Mouse (Mus musculus): ENCODE data around the gene Chil1.

Chil1 gene

DNA sequence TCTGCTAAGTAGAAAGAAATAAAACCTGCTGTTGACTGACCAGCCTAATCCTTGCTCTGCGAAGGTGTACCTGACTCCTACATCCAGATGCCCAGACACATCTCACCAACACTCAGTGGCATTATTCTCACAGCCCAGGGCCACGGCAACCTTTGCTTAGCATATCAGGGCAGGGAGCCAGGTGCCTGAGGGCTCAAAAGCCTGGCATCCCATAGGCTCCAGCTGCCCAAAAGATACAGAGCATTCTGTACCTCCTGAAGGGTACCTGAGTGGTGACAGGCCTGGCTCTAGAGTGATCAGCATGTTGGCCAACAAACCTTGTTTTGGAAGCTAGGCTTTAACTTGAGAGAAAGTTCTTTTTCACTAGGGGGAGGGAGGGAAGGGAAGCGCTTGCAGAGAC, 49.3 kb downstream of the Chil1 start:
- no peak for DNase-seq (ENCODE audit: low spot score)

DNA sequence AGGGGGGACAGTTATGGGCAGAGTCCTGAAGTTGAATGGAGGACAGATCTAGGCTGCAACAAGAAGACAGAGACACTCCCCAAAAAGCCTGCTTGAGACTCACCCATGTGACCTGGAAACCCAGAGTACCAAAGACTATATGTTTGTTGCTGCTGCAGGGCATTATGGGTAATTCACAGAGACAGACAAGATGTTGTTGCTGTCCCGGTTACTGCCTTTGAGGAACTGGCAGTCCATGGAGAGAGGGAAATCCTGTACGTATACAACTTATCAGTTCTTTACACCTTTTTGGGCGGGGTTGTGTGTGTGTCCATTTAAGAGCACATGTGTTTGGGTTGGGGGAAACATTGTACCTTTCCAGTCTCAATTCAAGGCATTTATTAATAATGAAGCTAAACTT, 49.7 kb downstream of the Chil1 start:
- no peak for DNase-seq (ENCODE audit: low spot score)

DNA sequence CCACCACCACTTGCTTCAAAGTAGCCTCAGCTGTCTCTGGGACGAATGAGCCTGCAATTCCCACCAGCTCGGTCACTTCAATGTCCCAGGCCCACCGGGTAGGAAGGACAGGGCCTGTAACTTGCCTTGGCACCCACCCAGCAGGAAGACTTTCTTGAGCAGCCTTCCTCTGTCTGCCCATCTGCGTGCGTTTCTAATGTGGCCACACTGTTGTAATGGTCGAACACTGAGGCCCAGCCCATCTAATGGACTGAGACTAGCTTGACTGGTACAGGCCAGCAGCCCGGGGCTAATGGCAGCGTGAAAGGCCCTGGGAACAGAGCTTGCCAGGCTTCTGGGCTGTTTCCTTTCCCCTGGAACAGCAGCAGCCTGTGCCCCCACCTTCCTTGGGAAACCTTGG, 50.4 kb downstream of the Chil1 start:
- no peak for DNase-seq (ENCODE audit: low spot score)

DNA sequence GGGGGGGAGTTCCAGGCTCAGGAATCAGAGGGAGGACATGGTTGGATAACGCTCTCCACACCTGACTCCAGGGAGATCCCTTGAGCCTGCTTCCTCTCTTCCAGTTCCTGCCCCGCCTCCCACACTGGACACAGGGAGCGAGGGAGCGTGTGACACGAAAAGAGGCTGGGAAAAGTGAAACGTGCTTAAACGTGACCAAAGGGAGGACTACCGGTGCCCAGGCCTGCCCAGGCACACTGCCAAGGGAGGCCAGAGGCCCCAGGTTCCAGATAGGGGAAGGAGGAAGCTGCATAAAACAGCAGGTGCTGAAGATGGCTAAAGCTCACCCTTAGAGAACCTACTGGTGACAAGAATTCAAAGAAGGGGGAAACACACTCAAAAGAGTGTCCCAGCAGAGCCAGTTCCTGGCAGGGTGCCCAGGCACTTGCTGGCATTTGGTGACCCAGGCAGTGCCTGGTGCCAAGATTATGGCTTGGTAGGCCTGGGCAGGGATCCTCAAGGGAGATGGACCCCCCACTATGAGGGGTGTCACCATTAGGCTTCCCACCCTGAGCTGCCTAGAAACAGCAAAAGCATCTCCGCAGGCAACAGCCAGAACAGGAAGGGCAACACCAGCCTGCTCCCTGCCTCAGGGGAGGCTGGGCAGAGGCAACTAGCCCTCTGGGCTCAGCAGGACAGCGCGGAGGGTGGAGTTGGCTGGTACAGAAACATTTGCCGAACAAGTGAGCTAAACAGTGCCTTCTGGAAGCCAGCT, 51.0 kb downstream of the Chil1 start:
- DNase-seq (ENCODE audit: low spot score) = no peak

DNA sequence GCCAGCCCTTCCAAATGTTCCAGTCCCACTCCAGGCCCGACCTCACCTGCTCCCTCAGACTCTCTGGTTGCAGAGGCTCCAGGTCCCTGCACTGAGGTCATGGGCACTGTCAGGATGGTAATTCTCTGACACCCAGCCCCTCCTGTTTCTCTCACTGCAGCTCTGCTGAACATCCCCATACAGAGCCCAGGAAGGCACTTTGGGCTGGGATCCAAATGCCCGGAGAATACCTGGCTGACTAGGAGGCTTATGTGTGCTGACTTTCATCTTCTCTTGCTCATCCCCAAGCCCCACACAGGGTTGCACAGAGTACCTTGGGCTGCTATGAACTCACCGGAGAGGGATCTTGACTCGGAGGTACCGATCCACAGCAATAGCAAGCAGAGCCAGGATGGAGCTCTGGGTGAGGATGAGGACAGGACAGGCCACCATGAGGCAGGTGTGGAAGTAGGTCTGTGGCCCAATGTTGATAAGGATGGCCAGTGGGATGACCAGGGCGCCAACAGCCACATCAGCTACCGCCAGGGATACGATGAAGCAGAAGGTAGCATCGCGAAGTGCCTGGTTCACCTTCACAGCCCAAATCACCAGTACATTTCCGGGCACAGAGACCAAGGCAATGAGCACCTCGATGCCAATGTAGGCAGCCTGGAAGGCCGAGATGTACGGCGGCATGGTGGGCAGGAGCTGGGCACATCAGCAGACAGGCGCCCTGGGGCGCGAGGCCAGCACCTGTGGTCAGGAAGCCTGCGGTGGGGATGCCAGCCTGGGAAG, 51.9 kb downstream of the Chil1 start:
- no peak for DNase-seq (ENCODE audit: low spot score)

DNA sequence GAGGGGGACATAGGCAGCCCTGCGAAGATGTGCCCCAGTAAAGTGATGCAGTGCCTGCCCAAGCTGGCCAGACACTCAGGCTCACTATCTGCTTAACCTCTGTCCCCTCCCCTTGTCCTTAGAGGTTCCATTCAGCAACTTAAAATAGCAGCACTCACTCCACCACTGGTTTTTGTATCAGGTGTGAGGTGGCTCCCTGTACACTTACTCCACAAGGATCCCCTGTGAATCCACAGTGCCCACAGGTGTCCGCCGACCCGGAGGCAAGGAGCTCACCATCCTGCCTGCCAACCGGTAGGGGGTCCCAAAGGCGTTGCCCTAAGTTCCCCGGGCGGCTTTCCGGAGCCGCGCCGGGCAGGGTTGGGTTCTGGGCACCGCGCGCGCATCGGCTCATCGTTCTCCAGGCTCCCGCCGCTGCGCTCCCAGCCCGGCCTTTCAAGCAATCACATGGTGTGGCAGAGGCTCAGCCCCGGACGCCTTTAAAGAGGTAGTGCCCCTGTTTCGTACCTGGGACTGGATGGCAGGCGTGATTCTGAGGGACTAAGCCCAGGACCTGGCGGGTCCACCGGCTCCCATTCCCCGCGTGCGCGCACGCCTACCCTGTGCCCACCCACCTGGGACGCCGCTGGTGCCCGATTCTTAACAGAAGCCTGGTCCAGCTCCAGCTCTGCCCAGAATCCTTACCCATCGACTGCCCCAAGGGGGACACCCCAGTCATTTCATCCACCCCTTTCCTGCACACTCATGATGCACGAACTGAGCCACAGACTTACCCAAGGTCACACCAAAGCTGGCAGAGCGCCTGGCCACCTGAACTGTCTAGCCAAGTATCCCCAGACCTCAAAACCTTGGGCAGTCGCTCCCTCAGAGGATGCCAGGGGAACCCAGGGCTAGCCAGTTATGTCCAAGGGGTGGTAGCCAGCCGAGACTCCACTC, 52.7 kb downstream of the Chil1 start:
- no peak for DNase-seq (ENCODE audit: low spot score)

DNA sequence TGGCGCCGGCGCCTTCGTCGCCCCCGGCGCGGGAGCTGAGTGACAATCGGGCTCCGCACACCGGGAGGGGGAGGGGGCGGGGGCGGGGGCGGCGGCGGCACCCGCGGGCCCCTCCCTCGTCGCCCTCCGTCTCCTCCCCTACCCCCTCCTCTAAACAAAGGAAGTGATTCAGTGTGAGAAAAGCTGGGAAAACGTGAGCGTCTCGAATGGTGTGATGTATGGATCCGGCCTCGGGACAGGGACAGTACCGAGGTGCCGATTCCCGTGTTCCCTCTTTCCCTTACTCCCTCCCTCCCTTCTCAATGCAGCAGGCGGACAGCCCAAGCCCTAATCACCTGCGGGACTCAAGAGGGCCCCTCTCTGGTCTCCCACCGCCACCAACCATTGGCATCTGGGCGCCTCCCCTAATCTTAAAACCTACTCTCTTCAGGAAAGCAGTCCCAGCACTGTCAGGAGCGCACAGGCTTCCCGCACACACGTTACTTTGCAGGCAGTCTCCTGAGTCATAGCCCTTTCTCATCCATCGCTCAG, 53.5 kb downstream of the Chil1 start, which contains the start of gene Adora1:
Gene Adora1 (minus strand): TSS at position 41 of the 531 bp plus-strand sequence.
- DNase-seq (ENCODE audit: low spot score) = no peak

DNA sequence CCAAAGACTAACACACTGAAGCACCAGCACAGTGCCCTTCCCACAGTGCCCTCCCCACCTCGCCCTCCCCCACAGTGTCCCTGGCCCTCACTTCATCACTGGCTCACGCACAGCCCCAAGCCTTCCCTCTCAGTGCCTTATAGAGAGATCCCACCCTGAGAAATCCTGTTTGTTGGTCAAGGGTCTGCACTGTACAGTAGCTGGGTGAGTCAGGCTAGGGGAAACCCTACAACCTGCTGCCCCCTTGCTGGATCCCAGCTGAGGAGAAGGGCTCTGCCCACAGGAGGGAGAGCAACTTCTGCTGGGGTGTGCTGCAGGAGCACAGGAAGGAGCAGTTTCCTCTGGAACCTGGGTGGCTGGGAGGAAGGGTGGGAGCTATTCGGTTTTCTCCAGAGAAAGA, 54.2 kb downstream of the Chil1 start:
- DNase-seq (ENCODE audit: low spot score) = no peak

DNA sequence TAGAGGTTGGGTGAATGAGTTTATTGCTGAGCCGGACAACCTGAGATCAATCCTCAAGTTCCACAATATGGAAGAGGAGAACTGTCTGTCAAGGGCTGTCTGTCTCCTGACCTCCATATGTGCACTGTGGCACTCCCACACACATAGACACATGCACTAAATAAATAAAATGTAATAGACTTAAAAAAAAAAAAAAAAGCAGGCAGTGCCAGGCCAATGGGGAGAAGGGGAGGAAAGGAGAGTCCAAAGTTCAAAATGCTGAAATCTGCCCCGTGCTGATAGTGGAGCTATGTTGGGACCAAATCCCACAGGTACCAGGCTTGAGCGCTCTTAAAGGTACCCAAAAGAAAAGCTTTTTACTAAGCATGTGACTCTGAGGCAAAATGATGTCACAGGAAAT, 55.5 kb downstream of the Chil1 start:
- no peak for DNase-seq (ENCODE audit: low spot score)
